Mouse (Mus musculus): ENCODE data around the gene 4930550L24Rik. TPM values are rescaled to one million over a fixed set of nuclear protein-coding genes. Genes with fewer than 3 reads are reported as not detected.

The 4930550L24Rik gene
- total RNA-seq (2023; ENCODE audit: inconsistent age), result not detected in 4 replicates

GRCm38 (mm10) chrX:58909060-58909459, at the start of gene 4930550L24Rik:
Gene 4930550L24Rik (plus strand): TSS chrX:58909360.

